Mouse (Mus musculus) ES-Bruce4 (cell line): ENCODE results near the gene Mapt. TPM values are rescaled to one million over a fixed set of nuclear protein-coding genes. Genes with fewer than 3 reads are reported as not detected.
"Not testable (repeated sequence)": the region's sequence is repeated elsewhere in the genome, so short reads cannot be mapped to it uniquely, and the experiment has no call there.

Experiments used
- H3K27ac ChIP-seq: 2 replicates; pipeline ENCODE4 v1.5.1; 2012; ENCODE audit warnings: low read length, inconsistent platforms; ENCODE audit not compliant: insufficient read depth
- H3K27me3 ChIP-seq: 2 replicates; pipeline ENCODE4 v1.6.1; 2012; ENCODE audit warnings: mild to moderate bottlenecking, low read length, inconsistent platforms; ENCODE audit not compliant: control insufficient read depth, poor library complexity, insufficient read depth, severe bottlenecking
- H3K36me3 ChIP-seq: 2 replicates; pipeline ENCODE4 v1.6.1; 2012; ENCODE audit warnings: inconsistent platforms, mild to moderate bottlenecking, low read length, moderate library complexity; ENCODE audit not compliant: control insufficient read depth, poor library complexity, insufficient read depth, severe bottlenecking
- H3K4me1 ChIP-seq: one replicate; pipeline ENCODE4 v1.8.1; 2011; ENCODE audit warnings: low read length; ENCODE audit not compliant: control insufficient read depth, insufficient read depth
- H3K4me3 ChIP-seq: 2 replicates; pipeline ENCODE4 v1.5.1; 2011; ENCODE audit warnings: low read depth, mild to moderate bottlenecking, low read length
- H3K9ac ChIP-seq: 2 replicates; pipeline ENCODE4 v1.6.1; 2012; ENCODE audit warnings: low read depth, mild to moderate bottlenecking, inconsistent platforms; ENCODE audit not compliant: poor library complexity, severe bottlenecking
- H3K9me3 ChIP-seq: replicated peaks from 2 replicates; pipeline ENCODE4 v1.6.1; 2012; ENCODE audit warnings: mild to moderate bottlenecking, low read length, inconsistent platforms; ENCODE audit not compliant: control insufficient read depth, poor library complexity, insufficient read depth, severe bottlenecking
- CTCF ChIP-seq: IDR thresholded peaks from one replicate; pipeline ENCODE4 v1.8.1; 2011; ENCODE audit warnings: low read depth, low read length
- EP300 ChIP-seq: IDR thresholded peaks from 2 replicates; pipeline ENCODE4 v1.6.1; 2011; ENCODE audit warnings: low read depth, low read length; ENCODE audit not compliant: insufficient read depth
- POLR2A ChIP-seq: IDR thresholded peaks from one replicate; pipeline ENCODE4 v1.8.1; 2011; ENCODE audit warnings: low read length; ENCODE audit not compliant: insufficient read depth
- polyA plus RNA-seq: library from polyadenylated mRNA; stranded (reverse); fragments of >200 nt; gene quantifications from 2 replicates; pipeline ENCODE4 v1.2.4, GENCODE M21; 2011; ENCODE audit warnings: low read depth; ENCODE audit not compliant: missing spikeins, insufficient read depth, insufficient read length

The Mapt gene
- polyA plus RNA-seq, 1 experiment, result 13.6 TPM

DNA sequence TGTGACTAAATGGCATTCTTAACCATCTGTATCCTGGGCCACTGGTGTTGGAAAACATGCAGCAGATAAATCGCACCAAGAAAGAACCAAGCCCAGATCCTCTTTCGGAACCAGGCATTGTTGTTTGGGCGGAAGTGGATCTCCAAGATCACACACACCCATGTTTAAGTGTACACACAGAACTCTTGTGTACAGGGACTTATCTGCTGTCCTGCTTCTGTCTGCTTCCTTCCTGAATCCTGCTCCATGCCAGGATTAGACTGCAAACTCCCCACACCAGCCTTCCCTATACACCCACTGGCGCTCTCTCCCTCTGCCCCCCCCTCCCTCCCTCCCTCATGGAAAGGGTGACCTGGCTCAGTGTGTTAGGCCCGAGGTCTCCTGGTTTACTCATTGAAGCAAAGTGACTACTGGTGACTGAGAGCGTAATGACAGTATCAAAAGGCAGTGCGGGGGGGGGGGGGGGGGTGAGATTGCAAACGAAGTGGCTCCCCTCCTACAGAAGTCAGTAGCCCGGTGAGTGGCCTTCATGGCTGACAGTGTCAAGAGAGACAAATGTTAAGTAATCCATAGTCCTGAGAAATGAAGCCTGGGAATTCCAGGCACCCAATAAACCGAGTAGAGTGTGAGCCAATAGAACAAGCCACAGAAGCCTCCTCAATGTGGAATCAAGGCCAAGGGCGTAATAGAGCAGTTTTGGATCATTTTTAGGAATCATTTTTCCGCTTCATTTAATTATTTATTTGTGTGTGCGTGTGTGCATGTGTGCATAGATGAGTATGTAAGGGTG, 7.0 kb downstream of the Mapt start:
- TF ChIP-seq EP300 (no peak), CTCF (no peak), POLR2A (no peak)
- Histone ChIP-seq H3K9ac (no peak overlapping the region), H3K27ac (no peak overlapping the region), H3K4me1 (no peaks in the 10 kb centered on the region), H3K36me3 (no peaks in the 10 kb centered on the region), H3K27me3 (peaks cover 5% of the 10 kb centered on the region), H3K4me3 (no peak overlapping the region), H3K9me3 (no peaks in the 10 kb centered on the region)

DNA sequence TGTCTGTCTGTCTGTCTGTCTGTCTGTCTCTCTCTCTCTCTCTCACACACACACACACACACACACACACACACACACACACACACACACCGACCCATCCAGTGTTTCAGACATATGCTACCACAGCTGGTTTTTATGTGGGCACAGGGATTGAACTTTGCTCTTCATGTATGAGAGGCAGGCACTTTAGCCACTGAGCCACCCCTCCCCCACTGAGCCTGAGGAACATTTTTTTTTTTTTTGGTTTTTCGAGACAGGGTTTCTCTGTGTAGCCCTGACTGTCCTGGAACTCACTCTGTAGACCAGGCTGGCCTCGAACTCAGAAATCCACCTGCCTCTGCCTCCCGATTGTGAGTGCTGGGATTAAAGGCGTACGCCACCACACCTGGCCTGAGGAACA, 14.3 kb downstream of the Mapt start:
- H3K9ac ChIP-seq, H3K27me3 ChIP-seq, H3K4me1 ChIP-seq: not testable (repeated sequence)

DNA sequence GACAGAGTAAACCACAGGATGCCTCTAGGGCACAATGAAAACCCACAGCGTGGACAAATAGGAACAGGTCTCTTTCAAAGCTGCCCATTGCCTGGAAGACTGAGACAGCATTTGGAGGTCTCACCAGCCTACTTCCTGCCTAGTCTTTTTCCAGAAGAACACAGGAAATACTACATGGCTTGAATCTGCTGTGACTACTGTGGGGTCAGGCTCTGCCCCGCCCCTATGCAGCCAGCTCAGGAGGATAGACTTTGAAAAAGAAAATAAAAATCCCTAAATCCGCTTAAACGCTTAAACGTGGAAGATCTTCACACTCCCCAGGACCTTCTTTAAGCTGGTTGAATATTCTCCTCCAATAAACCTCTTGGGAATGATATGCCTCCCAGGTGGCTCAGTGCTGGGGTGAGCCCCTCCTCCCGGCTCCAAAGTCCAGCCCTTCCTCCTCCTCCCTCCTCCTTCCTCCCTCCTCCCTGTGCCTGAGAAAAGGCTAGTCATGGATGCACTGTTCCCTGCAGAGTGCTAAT, 15.0 kb downstream of the Mapt start:
- Histone ChIP-seq H3K9me3 (no peaks in the 10 kb centered on the region), H3K36me3 (no peaks in the 10 kb centered on the region), H3K27ac (no peak overlapping the region), H3K4me1 (no peaks in the 10 kb centered on the region), H3K9ac (no peak overlapping the region), H3K27me3 (no peaks in the 10 kb centered on the region), H3K4me3 (no peak overlapping the region)
- no peak for TF ChIP-seq EP300
- TF ChIP-seq POLR2A, result no peak
- TF ChIP-seq CTCF, result no peak

More for the DNA sequence above, 14.3 kb downstream of the Mapt start:
- H3K27ac ChIP-seq, H3K4me3 ChIP-seq, H3K9me3 ChIP-seq, H3K36me3 ChIP-seq: not testable (repeated sequence)

DNA sequence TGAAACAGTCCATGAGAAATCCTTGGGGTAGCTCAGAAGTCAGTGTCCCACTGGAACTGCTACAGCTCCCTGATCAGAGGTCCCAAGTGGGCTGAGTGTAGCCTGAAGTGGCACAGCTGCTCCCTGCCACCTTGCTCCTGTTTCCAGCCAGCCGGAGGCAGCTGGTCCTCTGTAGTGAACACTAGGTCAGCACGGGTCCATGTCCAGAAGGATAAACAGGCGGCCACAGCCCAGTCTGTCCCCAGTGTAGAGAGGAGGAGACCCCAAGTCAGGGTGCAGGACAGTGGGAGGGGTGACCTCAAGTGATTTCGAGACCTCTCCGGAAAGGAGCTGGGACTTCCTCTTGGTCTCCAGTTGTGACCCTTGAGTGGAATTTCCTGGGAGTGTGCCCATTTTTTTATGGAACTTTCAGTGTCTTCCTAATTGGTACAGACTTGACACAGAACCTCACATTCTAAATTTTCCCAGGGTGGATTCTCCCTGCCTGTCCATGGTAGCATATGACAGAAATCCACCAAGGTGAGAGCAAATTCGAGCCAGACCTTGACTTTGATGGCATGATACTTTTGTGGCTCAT, 16.0 kb downstream of the Mapt start:
- no peak overlapping the region for H3K27ac ChIP-seq
- no peaks in the 10 kb centered on the region for H3K9me3 ChIP-seq
- H3K9ac ChIP-seq, result no peak overlapping the region
- no peaks in the 10 kb centered on the region for H3K4me1 ChIP-seq
- TF ChIP-seq EP300, result no peak
- TF ChIP-seq CTCF, result no peak
- TF ChIP-seq POLR2A, result no peak
- no peak overlapping the region for H3K4me3 ChIP-seq
- no peaks in the 10 kb centered on the region for H3K27me3 ChIP-seq
- no peaks in the 10 kb centered on the region for H3K36me3 ChIP-seq

DNA sequence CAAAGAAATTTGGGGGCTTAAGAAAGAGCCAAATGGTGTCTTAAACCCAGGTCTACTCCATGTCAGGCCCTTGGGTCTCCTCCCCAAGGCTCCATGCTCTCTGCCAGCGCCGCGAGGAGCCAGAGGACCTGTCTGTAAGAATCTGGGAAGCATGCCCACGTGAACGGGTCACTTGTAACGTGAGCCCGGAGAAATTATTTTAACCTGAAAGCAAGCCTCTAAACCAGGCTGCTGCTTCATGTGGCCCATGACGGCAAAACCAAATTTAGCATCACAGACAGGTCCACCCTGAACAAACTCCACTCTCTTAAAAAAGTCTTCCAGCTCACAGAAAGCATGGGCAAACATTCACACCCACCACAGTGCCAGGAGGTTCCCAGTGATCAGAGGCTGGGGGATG, 18.2 kb downstream of the Mapt start:
- Histone ChIP-seq H3K27me3 (no peaks in the 10 kb centered on the region), H3K36me3 (no peaks in the 10 kb centered on the region), H3K27ac (no peak overlapping the region), H3K9ac (no peak overlapping the region), H3K9me3 (no peaks in the 10 kb centered on the region), H3K4me3 (no peak overlapping the region), H3K4me1 (no peaks in the 10 kb centered on the region)
- TF ChIP-seq EP300 (no peak), POLR2A (no peak), CTCF (no peak)

DNA sequence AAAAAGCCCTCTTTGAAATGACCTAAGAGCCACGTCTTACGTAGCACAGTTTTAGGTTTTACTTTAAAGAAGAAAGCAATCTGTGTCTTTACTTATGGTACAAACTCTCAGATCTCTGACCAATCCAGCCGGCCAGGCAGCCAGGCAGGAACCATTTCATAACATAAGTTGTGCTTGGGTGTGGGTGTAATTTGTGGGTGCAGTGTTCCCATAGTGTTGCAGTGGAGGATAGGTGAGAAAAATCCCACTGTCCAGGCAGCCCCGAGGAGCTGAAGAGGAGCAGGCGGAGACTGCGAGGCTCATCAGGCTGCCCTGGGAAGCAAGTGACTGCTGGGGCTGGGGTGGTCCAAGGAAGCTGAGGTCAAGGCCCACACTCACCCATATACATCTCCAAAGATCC, 19.9 kb downstream of the Mapt start:
- H3K36me3 ChIP-seq, result no peaks in the 10 kb centered on the region
- no peak for TF ChIP-seq CTCF
- no peaks in the 10 kb centered on the region for H3K27me3 ChIP-seq
- H3K4me1 ChIP-seq, result no peaks in the 10 kb centered on the region
- H3K9ac ChIP-seq, result no peak overlapping the region
- H3K9me3 ChIP-seq, result no peaks in the 10 kb centered on the region
- no peak overlapping the region for H3K4me3 ChIP-seq
- no peak overlapping the region for H3K27ac ChIP-seq
